ENCODE assay signal across 29 mouse cellular contexts in the genomic region with DNA sequence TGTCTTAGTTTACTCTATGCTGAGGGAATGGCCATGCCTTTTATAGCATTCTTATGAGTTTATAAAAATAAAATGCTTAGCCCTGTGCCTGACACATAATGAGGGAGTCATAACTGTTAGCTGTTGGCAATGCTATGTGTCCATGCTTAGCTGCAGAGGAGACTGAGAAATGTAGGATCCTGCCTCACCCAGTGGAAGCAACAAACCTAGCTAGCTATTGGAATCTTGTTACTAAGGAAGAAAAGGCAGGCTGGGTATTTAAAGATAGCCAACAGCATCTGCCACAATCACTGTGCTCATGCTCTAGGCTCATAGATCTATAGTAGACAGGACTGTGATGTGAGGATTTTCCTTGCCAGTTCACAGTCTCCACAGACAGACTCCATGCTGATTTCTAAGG.
A peak's percentile ranks its signal among the peaks of the same experiment; 100 is the strongest.
DNase-seq lines count a peak whose midpoint lies in the region; ATAC-seq and TF ChIP-seq lines count a peak whose summit lies in the region.
"Had no signal": no experiment of that assay in that cellular context is flagged by ENCODE, and none has a peak within 500 bp of the region (broad histone marks: within the 10 kb centered on the region; RNA-seq: fewer than 3 reads in every experiment).

No protein-coding gene starts in this region.

- H3K4me2 ChIP-seq in forebrain, postnatal 0 days (ENCODE audit: low read depth) = no peak overlapping the region
- H3K4me2 ChIP-seq in forebrain, embryonic 16.5 days (ENCODE audit: low read length) = no peak overlapping the region
- H3K4me2 ChIP-seq: embryonic facial prominence, embryonic 12.5 days; forebrain, embryonic 12.5 days had no signal

- no peak overlapping the region for H3K9ac ChIP-seq in forebrain, postnatal 0 days
- H3K9ac ChIP-seq in forebrain, embryonic 16.5 days (replicated peaks; ENCODE audit: low read depth, low read length) = no peak overlapping the region
- H3K9ac ChIP-seq: embryonic facial prominence, embryonic 12.5 days; forebrain, embryonic 12.5 days had no signal

- intact Hi-C loops in left cerebral cortex, adult 2 months (cut with DNase I) = no loop called here
- intact Hi-C loops in left cerebral cortex, postnatal 25 days (cut with DNase I) = no loop called here
- intact Hi-C loops in left cerebral cortex, postnatal 36 days (cut with DNase I) = no loop called here

- 0 out of 2 replicates have a peak overlapping the region, but pooled peaks have one; percentile 45 for H3K27ac ChIP-seq in forebrain, postnatal 0 days (ENCODE audit: low read depth, low read length)
- H3K27ac ChIP-seq in forebrain, embryonic 16.5 days (ENCODE audit: low read length) = no peak overlapping the region
- 0 out of 2 replicates have a peak overlapping the region, but pooled peaks have one; percentile 44 for H3K27ac ChIP-seq in left cerebral cortex, adult 2 months
- H3K27ac ChIP-seq: embryonic facial prominence, embryonic 10.5 days; embryonic facial prominence, embryonic 12.5 days; forebrain, embryonic 10.5 days; forebrain, embryonic 12.5 days had no signal

- H3K27me3 ChIP-seq in forebrain, postnatal 0 days (ENCODE audit: insufficient read depth, low read length) = no peaks in the 10 kb centered on the region
- no peaks in the 10 kb centered on the region for H3K27me3 ChIP-seq in forebrain, embryonic 16.5 days (replicated peaks; ENCODE audit: control insufficient read depth, insufficient read depth, low read length)
- H3K27me3 ChIP-seq: CH12.LX; embryonic facial prominence, embryonic 12.5 days; forebrain, embryonic 12.5 days had no signal

- no peak for DNase-seq in forebrain, postnatal 0 days
- no peak for DNase-seq in left cerebral cortex, adult 2 months (ENCODE audit: extremely low spot score in 1 of 2, low spot score in 2 of 2)
- DNase-seq in left cerebral cortex, adult 11 months (ENCODE audit: low spot score) = no peak
- DNase-seq in left cerebral cortex, postnatal 25 days (ENCODE audit: low spot score in 2 of 2) = peak; percentile 18 to 66
- DNase-seq in left cerebral cortex, postnatal 36 days (ENCODE audit: low spot score in 2 of 2) = no peak
- DNase-seq in telencephalon, adult 2 months (ENCODE audit: low read depth, low spot score) = peak; percentile 50
- no peak for DNase-seq in ovary, postnatal 10 days (ENCODE audit: low spot score)
- DNase-seq: adrenal gland, adult 8-10 months; adrenal gland, postnatal 14 days; adrenal gland, postnatal 36 days; B cell, adult 2 months; cerebellum, adult 11 months; cerebellum, adult 18-20 months; cerebellum, adult 8-10 months; cerebellum, adult 9-11 months; cerebellum, postnatal 14 days; cerebellum, postnatal 36 days had no signal

- H3K4me3 ChIP-seq in forebrain, postnatal 0 days (ENCODE audit: low read depth, low read length) = no peak overlapping the region
- H3K4me3 ChIP-seq in forebrain, embryonic 16.5 days (replicated peaks; ENCODE audit: low read length) = no peak overlapping the region
- H3K4me3 ChIP-seq in left cerebral cortex, adult 2 months = no peak overlapping the region
- H3K4me3 ChIP-seq: embryonic facial prominence, embryonic 10.5 days; embryonic facial prominence, embryonic 12.5 days; erythroblast, embryonic 14.5 days; forebrain, embryonic 10.5 days; forebrain, embryonic 12.5 days had no signal

- no peak for TF ChIP-seq CTCF in forebrain, postnatal 0 days (IDR thresholded peaks at IDR 0.05; ENCODE audit: low read depth)
- no peak for TF ChIP-seq CTCF in left cerebral cortex, adult 2 months (IDR thresholded peaks at IDR 0.05)

- H3K36me3 ChIP-seq in forebrain, postnatal 0 days (ENCODE audit: insufficient read depth) = no peaks in the 10 kb centered on the region
- no peaks in the 10 kb centered on the region for H3K36me3 ChIP-seq in forebrain, embryonic 16.5 days (ENCODE audit: control insufficient read depth, insufficient read depth)
- H3K36me3 ChIP-seq: embryonic facial prominence, embryonic 10.5 days; embryonic facial prominence, embryonic 12.5 days; forebrain, embryonic 10.5 days; forebrain, embryonic 12.5 days; G1E had no signal

- peak; percentile 42 for ATAC-seq in forebrain, postnatal 0 days
- no peak for ATAC-seq in forebrain, embryonic 16.5 days
- ATAC-seq: activated CD4-positive, CD25-positive, alpha-beta regulatory T cell, adult 4 months; CD4-positive, CD25-positive, alpha-beta regulatory T cell, adult 4 months; forebrain, embryonic 14.5 days; Patski had no signal

- 0 out of 2 replicates have a peak, but pooled peaks cover 4% of the 10 kb centered on the region for H3K4me1 ChIP-seq in forebrain, postnatal 0 days (ENCODE audit: insufficient read depth)
- no peaks in the 10 kb centered on the region; the same call in 1 of the 2 replicates for H3K4me1 ChIP-seq in forebrain, embryonic 16.5 days (replicated peaks; ENCODE audit: control insufficient read depth, insufficient read depth, low read length)
- H3K4me1 ChIP-seq: embryonic facial prominence, embryonic 10.5 days; embryonic facial prominence, embryonic 12.5 days; forebrain, embryonic 10.5 days had no signal

- no peaks in the 10 kb centered on the region for H3K9me3 ChIP-seq in forebrain, postnatal 0 days (ENCODE audit: low read length)
- no peaks in the 10 kb centered on the region for H3K9me3 ChIP-seq in forebrain, embryonic 16.5 days (ENCODE audit: control insufficient read depth, low read length)
- H3K9me3 ChIP-seq: embryonic facial prominence, embryonic 10.5 days; forebrain, embryonic 10.5 days; forebrain, embryonic 12.5 days; G1E had no signal

Comparison
In these comparisons a context has a peak if more than half of its experiments do, and no peak if none do; other contexts are left out.
1. DNase-seq: peak in left cerebral cortex, postnatal 25 days (2 of 2) and telencephalon, adult 2 months (single experiment); none in forebrain, postnatal 0 days (single experiment), left cerebral cortex, adult 2 months (0 of 2), left cerebral cortex, adult 11 months (single experiment), left cerebral cortex, postnatal 36 days (0 of 2) and ovary, postnatal 10 days (single experiment).